Mouse (Mus musculus): ENCODE data around the gene Dap3. TPM values are rescaled to one million over a fixed set of nuclear protein-coding genes. Genes with fewer than 3 reads are reported as not detected.
A peak's percentile ranks its signal among the peaks of the same experiment; 100 is the strongest.
"Not testable (repeated sequence)": the region's sequence is repeated elsewhere in the genome, so short reads cannot be mapped to it uniquely, and the experiment has no call there.

The Dap3 gene
- 100 to 1,000 TPM; 109 to 111 TPM for total RNA-seq (2021)
- long read RNA-seq, experiment 1, full-length matches to known transcripts: 73 of 81 reads
- long read RNA-seq, experiment 1, partial matches to known transcripts: 2 of 81 reads
- long read RNA-seq, experiment 1, other reads (novel, unspliced or antisense): 6 of 81 reads
- long read RNA-seq, experiment 2, full-length matches to known transcripts: 78 of 91 reads
- long read RNA-seq, experiment 2, partial matches to known transcripts: 5 of 91 reads
- long read RNA-seq, experiment 2, other reads (novel, unspliced or antisense): 8 of 91 reads

DNA sequence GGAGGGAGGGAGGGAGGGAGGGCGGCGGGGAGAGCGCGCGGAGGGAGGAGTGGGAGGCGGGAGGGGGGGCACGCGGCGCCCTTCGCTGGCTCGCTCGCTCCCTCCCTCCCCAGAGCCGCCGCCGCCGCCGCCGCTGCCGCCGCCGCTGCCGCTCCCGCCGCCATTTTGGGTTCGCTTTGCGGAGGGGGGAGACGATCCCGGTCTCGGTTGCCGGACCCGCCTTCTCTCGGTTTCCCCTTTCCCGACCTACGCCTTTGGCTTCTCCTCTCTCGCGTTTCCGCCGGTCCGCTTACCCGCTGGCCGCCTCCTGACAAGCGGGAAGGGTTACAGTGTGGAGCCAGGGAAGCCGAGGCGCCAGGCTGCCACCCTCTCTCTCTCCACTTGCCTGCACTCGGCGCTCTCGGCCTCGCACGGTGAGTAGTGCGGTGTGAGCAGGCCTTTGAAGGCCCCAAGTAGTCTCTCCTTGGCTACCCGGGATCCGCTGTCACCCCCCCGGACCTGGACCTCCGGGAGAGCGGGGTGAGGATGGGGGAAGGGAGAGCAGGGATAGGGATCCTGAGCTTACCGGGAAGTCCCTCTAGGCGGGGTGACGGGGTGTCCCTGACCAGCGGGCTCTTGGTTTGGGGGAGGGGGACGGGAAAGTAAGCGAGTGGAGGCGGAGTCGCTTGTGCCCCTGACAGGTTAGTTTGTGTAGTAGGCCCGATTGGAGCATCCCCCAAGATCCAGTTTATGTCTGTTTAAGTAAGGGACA, at the start of gene Dap3, which contains the start of gene Ash1l:
Gene Dap3 (minus strand): TSS at position 606 of the 751 bp plus-strand sequence.
Gene Ash1l (plus strand): TSS at position 47 of the 751 bp plus-strand sequence.
- DNase-seq (ENCODE audit: low spot score in 2 of 2): peak; percentile 60 to 78
- intact Hi-C loops (cut with DNase I): loop anchor here (5.0 kb wide), 1 partner anchor 82 kb away; no protein-coding TSS in a partner anchor

DNA sequence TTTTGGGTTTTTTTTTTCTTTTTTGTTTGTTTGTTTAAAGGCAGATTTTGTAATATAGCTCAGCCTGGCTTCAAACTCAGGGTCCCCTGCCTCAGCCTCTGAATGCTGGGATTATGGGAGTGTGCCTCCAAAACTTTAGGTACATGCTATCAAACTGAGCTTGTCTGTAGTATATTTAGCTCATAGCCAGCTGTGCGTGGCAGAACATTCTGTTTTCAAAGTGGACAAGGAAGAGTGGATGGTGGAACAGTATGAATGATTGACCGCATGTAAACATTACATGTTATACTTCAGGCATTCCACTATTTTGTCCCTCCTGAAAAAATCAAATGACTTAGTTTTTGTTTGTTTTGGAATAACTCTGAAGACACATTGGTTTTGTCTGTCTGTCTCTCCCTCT, 41.8 kb upstream of the Dap3 start:
- intact Hi-C loops (cut with DNase I): no loop called here

DNA sequence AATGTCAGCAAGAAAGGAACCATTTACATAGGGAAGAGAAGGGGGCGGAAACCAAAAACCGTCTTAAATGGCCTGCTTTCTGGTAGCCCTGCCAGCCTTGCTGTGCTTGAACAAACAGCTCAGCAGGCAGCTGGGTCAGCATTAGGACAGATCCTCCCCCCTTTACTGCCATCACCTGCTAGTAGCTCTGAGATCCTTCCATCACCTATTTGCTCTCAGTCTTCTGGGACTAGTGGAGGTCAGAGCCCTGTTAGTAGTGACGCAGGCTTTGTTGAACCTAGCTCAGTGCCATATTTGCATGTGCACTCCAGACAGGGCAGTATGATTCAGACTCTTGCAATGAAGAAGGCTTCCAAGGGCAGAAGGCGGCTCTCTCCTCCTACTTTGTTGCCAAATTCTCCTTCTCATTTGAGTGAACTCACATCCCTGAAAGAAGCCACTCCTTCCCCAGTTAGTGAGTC, 33.0 kb upstream of the Dap3 start:
- DNase-seq (ENCODE audit: low spot score in 2 of 2): no peak
- intact Hi-C loops (cut with DNase I): no loop called here

More for the DNA sequence above, 41.8 kb upstream of the Dap3 start:
- no peak for DNase-seq (ENCODE audit: low spot score in 2 of 2)

DNA sequence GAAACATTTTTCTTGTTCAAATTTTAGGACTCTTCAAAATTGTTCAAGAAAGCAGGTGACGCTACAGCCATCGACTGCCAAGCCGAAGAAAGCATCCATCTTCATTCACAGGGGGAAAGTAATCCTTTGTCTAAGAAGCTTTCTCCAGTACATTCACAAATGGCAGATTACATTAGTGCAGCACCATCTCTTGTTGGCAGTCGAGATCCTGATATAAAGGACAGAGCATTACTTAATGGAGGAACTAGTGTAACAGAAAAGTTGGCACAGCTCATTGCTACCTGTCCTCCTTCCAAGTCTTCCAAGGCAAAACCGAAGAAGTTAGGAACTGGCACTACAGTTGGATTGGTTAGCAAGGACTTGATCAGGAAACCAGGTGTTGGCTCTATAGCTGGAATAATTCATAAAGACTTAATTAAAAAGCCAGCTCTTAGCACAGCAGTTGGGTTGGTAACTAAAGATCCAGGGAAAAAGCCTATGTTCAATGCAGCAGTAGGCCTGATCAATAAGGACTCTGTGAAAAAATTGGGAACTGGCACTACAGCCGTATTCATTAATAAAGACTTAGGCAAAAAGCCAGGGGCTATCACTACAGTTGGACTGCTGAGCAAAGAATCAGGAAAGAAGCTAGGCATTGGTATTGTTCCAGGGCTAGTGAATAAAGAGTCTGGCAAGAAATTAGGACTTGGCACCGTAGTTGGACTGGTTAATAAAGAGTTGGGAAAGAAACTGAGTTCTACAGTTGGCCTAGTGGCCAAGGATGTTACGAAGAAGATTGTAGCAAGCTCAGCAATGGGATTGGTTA, 30.4 kb upstream of the Dap3 start:
- DNase-seq (ENCODE audit: low spot score in 2 of 2): no peak
- intact Hi-C loops (cut with DNase I): no loop called here

DNA sequence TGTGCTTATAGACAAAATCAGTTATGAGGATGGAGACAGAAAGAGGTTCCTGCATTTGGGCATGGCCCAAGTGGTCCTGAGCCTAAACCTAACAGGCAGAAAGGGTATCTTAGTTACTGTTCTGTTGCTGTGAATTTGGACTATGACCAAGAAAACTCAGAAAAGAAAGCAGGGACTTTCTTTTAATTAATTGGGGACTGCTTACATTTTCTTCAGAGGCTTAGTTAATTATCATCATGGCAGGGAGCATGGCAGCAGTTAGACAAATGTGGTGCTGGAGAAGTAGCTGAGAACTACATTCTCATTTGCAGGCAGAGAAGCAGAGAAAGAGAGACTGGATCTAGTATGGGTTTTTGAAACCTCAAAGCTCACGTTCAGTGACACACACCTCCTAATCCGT, 24.0 kb upstream of the Dap3 start:
- DNase-seq (ENCODE audit: low spot score in 2 of 2): no peak
- intact Hi-C loops (cut with DNase I): no loop called here

DNA sequence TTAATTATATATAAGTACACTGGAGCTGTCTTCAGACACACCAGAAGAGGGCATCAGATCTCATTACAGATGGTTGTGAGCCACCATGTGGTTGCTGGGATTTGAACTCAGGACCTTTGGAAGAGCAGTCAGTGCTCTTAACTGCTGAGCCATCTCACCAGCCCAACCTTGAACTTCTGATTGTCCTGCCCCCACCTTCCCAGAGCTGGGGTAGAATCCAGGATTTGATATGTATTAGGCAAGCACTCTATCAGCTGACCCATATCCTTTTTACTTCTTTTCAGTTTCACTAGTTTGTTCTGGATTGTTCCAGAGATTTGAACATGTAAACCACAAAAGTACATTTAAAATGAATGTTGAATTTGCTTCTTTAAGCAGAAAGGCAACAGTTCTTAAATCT, 12.2 kb upstream of the Dap3 start:
- intact Hi-C loops (cut with DNase I): not testable (repeated sequence)

DNA sequence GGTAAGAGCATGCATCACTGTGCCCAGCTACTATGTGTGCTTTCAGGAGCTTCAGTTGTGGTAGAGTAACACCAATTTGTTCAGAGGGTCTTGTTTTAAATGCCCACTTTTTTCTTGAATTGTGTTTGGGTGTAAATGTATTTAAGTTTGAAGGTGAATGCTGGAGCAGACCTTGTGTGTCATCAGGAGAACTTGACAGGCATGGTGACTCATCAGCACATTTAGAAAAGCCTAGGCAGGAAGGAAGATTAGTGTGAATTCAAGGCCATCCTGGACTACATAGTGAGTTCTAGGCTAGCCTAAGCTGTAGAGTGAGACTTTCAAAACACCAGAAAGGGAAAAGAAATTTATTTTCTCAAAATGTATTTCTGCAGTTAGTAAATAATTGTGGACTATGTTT, 2.8 kb upstream of the Dap3 start:
- DNase-seq (ENCODE audit: low spot score in 2 of 2): no peak
- intact Hi-C loops (cut with DNase I): loop anchor here (5.0 kb wide), 1 partner anchor 79 kb away; no protein-coding TSS in a partner anchor

More for the DNA sequence above, 12.2 kb upstream of the Dap3 start:
- DNase-seq (ENCODE audit: low spot score in 2 of 2): not testable (repeated sequence)

DNA sequence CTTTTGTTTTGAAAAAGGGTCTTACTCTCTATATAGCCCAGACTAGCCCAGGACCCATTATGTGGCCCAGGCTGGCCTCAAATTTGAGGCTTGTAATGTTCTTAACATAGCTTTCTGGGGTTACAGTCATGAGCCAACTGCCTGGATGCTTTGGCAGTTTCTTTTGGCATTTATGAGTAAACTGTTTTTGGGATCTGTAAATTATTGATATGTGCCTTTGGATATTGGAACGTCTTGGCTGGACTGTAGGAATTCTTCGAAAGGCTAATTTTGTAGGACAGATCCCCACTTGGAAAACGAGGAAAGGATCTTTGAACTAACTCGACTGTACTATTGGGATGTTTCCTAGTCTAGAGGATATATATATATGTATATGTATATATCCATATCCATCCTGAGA, 2.3 kb upstream of the Dap3 start:
- DNase-seq (ENCODE audit: low spot score in 2 of 2): no peak
- intact Hi-C loops (cut with DNase I): loop anchor here (5.0 kb wide), 1 partner anchor 79 kb away; no protein-coding TSS in a partner anchor

DNA sequence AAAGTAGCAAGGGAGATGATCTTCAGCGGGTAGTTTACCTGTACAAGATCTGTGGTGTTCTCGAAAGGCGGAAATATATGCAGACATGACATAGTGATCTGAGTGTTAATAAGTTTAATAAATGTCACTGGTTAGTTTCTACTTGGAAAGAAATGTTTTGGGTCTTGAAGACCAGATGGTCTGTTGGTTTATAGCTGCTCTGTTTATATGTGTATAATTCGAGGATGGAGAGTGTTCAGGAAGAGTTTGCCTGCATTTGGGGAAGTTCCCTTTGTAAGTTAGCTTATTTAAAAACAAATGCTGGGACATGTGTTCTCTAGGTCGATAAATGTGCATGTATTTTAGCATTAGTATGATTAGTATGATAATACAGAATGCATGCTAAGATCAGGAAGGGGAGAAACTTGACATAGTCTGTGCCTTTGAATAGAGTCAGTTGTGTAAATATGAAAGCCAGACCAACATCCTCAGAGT, 383 bp upstream of the Dap3 start:
- intact Hi-C loops (cut with DNase I): loop anchor here (5.0 kb wide), 1 partner anchor 81 kb away; no protein-coding TSS in a partner anchor
- DNase-seq (ENCODE audit: low spot score in 2 of 2): no peak

DNA sequence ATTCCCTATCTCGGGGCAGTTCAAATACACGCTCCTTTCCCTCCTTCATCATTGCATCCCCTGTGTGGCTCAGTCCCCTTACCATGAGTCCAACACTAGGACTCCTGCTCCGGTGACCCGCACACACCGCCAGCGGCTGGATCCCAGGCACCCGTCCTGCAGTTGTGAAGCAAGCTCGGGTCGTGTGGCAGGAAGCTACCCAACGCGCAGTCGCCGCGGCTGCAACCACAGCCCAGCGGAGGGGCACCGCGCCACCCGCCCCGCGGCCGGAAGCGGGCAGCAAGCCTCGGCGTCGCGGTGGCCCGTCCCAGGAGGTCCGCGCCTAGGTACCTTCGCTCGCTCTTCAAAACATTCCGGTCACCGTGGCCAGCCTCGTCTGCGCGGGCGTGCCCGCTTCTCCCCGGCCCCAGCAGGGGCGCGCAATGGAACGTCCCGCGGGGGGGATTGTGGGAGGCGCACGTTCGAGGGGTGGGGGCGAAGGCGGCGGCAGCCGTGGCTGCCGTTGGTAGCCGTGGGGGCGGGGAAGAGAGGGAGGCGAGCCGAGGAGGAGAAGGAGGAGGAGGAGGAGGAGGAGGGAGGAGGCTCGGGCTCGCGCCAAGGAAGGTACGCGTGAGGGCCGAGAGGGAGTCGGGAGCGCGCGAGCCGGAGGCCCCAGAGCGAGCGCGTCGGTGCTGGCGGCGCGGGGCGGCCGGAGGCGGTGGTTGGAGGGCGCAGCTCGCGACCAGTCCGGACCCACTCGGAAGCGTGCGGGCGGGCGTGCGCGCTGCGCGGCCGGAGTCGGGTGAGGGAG, 1.0 kb downstream of the Dap3 start:
- intact Hi-C loops (cut with DNase I): loop anchor here (5.0 to 10.0 kb wide), 2 partner anchors 82 to 195 kb away; no protein-coding TSS in a partner anchor

DNA sequence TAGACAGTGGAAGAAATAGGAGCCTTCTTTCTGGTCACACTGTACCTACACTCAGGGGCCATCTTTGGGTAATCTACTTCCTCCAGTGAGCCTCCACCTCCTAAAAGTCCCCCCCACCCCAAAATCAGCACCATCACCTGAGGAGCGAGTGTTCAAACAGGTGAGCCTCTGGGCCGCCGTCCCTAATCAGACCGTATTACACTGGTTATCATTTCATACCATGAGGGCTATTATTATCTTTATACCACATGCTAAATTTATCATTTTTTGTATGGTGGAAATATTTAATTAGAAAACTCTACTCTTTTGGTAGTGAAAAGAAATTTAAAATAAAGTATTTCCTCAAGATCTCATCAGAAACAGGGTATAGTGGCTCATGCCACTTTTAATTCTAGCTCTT, 6.9 kb downstream of the Dap3 start:
- intact Hi-C loops (cut with DNase I): loop anchor here (10.0 kb wide), 1 partner anchor 201 kb away; no protein-coding TSS in a partner anchor
- no peak for DNase-seq (ENCODE audit: low spot score in 2 of 2)

More for the DNA sequence above, 1.0 kb downstream of the Dap3 start:
- peak; percentile 83 to 87 for DNase-seq (ENCODE audit: low spot score in 2 of 2)

DNA sequence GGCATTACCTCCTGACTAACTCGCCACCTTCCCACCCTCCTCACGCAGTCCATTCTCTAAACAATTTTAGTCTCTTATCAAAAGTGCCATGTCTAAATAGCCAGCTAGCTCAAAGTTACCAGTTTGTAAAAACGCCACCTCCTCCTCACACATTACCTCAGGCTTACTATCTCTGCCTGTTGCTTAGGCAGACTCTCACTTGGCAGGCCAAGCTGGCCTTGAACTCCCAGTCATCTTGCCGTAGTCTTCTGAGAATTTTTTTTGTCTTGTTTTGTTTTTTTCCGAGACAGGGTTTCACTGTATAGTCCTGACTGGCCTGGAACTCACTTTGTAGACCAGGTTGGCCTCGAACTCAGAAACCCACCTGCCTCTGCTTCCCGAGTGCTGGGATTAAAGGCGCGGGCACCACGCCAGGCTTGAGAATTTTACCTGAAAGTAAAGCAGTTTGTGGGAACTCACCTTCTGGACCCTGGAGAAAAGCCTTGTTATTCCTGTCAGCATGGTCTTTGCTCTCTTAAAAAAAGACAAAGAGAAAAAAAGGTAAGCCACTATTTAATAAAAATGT, 8.6 kb downstream of the Dap3 start:
- intact Hi-C loops (cut with DNase I): loop anchor here (10.0 kb wide), 1 partner anchor 202 kb away; no protein-coding TSS in a partner anchor

DNA sequence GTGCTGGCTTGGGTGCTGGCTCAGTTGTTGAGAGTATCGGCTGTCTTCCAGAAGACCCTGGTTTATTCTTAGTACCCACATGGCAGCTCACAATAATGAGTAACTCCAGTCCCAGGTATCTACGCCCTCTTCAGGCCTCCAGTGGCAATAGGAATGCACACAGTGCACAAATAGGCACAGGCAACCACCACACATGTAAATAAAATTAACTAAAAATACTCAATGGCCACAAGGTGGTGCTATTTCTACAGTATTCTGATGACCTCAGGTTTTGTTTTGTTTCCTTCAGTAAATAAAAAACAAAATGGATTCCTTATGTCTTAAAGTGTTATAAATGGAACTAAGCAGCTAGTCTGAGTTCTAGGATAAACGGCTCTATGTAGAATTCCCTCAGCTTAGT, 11.2 kb downstream of the Dap3 start:
- intact Hi-C loops (cut with DNase I): loop anchor here (10.0 kb wide), 1 partner anchor 205 kb away; no protein-coding TSS in a partner anchor
- DNase-seq (ENCODE audit: low spot score in 2 of 2): peak in 1 of 2 experiments; percentile 71

More for the DNA sequence above, 8.6 kb downstream of the Dap3 start:
- no peak for DNase-seq (ENCODE audit: low spot score in 2 of 2)

DNA sequence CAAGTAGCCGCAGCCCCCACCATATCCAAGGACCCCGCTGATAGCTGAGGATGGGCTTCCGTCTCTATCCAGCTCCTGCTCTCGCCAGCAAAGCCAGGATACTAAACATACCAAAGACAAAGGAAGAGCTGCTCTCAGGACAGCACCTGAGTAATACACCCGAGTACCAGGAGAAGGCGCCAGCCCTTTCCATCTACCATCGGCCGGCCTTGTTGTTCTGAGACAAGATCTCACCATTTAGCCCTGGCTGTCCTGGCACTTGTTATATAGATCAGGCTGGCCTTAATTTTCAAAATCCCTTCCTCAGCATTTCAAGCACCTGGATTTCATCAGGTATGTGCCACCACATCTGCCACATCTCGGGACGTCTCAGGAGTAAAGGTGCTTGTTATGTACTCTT, 11.9 kb downstream of the Dap3 start:
- intact Hi-C loops (cut with DNase I): no loop called here
- DNase-seq (ENCODE audit: low spot score in 2 of 2): no peak

DNA sequence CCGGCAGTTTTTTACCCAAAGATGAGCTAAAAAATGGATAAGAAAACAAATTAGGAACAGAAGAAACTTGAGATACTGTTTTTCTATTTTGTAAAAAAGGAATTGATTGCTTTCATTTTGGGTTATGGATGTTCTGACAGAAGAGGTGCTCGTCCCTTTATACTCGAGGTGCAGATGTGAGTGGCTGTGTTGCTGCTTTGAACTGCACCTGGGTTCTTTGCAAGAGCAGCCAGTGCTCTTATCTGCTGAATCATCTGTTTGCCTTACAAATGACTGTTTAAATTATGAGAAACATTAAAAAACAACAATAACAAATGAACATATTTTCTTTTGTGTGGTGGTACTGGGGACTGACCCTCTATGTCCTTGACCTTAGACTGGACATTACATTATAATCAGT, 21.5 kb downstream of the Dap3 start:
- no peak for DNase-seq (ENCODE audit: low spot score in 2 of 2)
- intact Hi-C loops (cut with DNase I): no loop called here

DNA sequence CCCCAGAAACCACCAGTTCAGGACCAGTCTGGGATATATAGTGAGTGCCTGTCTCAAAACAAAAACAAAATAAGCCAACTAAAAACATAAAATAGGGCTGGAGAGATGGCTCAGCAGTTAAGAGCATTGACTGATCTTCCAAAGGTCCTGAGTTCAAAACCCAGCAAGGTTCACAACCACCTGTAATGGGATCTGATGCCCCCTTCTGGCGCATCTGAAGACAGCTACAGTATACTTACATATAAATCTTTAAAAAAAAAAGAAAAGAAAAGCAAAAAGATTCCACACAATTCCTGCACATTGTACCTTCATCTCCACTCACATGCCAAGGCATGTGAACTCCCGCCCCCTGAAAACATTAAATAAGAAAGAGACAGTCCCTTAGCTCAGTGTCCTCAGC, 25.3 kb downstream of the Dap3 start:
- DNase-seq (ENCODE audit: low spot score in 2 of 2): no peak
- intact Hi-C loops (cut with DNase I): no loop called here

DNA sequence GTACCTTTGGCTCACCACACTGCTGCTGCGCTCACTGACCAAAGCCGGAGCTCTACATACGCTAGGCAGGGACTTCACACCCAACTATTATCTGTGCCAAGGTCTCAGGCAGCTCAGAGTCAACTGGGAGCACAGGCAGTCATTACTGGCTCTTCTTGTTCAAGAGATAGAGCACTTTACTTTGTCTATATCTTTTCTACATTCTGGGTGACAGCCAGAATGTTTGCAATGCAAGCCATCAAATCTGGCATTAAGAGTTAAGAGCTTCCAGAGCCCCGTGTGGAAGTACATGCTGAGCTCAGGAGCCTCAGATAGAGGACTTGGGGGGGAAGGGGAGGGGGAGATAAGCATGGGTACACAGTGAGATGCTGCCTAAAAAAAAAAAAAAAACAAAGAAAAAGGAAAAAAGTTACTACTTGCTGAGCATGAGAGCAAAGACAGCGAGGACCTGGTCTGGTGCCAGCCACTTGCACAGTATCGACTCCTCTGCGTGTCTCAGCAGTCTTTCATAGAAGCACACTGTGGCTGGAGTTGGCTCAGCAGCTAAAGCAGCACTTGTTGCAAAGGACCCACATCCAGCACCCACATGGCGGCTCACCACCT, 26.9 kb downstream of the Dap3 start:
- DNase-seq (ENCODE audit: low spot score in 2 of 2): peak in 1 of 2 experiments; percentile 24
- intact Hi-C loops (cut with DNase I): no loop called here

DNA sequence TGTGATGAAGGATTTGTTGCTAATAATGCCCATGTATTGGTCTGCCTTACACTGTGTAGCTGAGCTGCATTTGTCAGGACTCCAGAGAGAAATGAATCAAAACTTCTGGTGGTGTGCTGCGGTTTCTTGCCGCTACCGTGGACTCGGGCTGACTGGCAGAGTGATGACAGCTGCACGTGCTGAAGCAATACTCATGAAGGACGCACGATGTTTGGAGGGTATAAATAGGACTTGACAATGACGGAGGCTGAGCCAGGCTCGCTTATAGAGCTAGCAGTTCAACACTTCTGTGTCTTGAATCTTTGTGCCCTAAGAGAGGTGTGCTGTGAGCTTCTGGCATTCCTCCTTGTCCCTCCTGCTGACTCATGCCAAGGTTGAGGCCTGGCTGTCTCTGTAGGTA, 29.6 kb downstream of the Dap3 start:
- DNase-seq (ENCODE audit: low spot score in 2 of 2): no peak
- intact Hi-C loops (cut with DNase I): no loop called here
